In the genomic region with DNA sequence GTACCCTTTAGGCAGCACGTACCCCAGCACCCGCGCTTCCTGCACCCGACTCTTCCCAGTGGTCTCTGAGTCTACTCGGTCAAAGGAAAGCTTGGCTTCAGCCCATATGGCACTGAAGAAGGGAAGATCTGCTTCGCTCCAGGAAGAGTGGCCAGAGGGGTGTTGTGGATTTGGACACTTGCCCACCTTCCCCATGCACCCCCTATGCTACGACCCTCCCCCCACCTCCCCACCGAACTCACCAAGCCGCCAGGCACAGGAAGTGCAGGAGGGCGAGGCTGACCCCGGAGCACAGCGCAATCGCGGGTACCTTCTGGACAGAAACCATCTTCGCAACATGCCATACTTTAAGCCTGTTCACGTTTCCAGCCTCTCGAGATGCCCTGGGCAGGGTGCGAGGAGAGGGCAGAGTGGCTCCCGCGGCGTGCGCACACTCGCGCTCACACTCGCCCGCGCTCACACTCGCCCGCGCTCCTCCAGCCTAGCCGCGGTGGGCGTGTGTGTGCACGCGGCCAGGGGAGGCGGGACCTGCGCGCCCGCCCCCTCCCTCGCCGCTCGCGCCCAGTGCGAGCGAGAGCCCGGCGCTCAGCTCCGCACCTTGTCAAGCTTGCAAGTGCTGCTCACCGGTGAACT, we compare ENCODE assay signal across 8 mouse cellular contexts. TPM values are rescaled to one million over a fixed set of nuclear protein-coding genes. Genes with fewer than 3 reads are reported as not detected.
DNase-seq lines count a peak whose midpoint lies in the region; ATAC-seq and TF ChIP-seq lines count a peak whose summit lies in the region.

Gabrb1 (plus strand) TSS at position 632 of the 633 bp plus-strand sequence.

- H3K9me3 ChIP-seq in heart, embryonic 13.5 days, result no peaks in the 10 kb centered on the region
- no peaks in the 10 kb centered on the region for H3K9me3 ChIP-seq in liver, postnatal 0 days (ENCODE audit: low read length)

- H3K27me3 ChIP-seq in heart, embryonic 13.5 days (replicated peaks), result peaks cover 16% of the 10 kb centered on the region
- H3K27me3 ChIP-seq in liver, postnatal 0 days (ENCODE audit: insufficient read depth, low read length), result peaks cover 21% of the 10 kb centered on the region

- no peak for TF ChIP-seq POLR2A in olfactory bulb, adult 2 months (IDR thresholded peaks at IDR 0.05; ENCODE audit: insufficient read depth, low read depth, low read length)

- peak; percentile 66; the same call in 1 of the 2 replicates for ATAC-seq in heart, embryonic 13.5 days (ENCODE audit: extremely low read depth, insufficient number of reproducible peaks, low FRiP score, low TSS enrichment)
- peak; percentile 23; the same call in 1 of the 2 replicates for ATAC-seq in liver, postnatal 0 days

- TF ChIP-seq EP300 in liver, postnatal 0 days (IDR thresholded peaks at IDR 0.05; ENCODE audit: low read depth), result no peak

- intact Hi-C loops in gastrocnemius, adult 2 months (cut with DNase I), result no loop called here
- intact Hi-C loops in gastrocnemius, postnatal 36 days (cut with DNase I), result no loop called here

- peak; percentile 25 for DNase-seq in gastrocnemius, adult 2 months
- DNase-seq in gastrocnemius, postnatal 36 days, result no peak
- peak; percentile 29 to 43 for DNase-seq in cerebellum, postnatal 4 days (ENCODE audit: low spot score in 2 of 2)
- peak; percentile 36 to 51 for DNase-seq in kidney, postnatal 4 days
- DNase-seq in liver, postnatal 0 days, result peak; percentile 14
- DNase-seq in thymus, postnatal 14 days, result no peak

- no peaks in the 10 kb centered on the region for H3K36me3 ChIP-seq in heart, embryonic 13.5 days
- H3K36me3 ChIP-seq in liver, postnatal 0 days (replicated peaks; ENCODE audit: insufficient read depth, low read length), result no peaks in the 10 kb centered on the region

- no peak for TF ChIP-seq CTCF in gastrocnemius, adult 2 months (IDR thresholded peaks at IDR 0.05)
- TF ChIP-seq CTCF in liver, postnatal 0 days (IDR thresholded peaks at IDR 0.05; ENCODE audit: low read depth), result no peak
- no peak for TF ChIP-seq CTCF in olfactory bulb, adult 2 months (IDR thresholded peaks at IDR 0.05; ENCODE audit: insufficient read depth, low read depth, low read length)

- H3K4me2 ChIP-seq in heart, embryonic 13.5 days, result peak within 1 kb of the TSS; percentile 98
- peak within 1 kb of the TSS; percentile 65 for H3K4me2 ChIP-seq in liver, postnatal 0 days (ENCODE audit: low read depth, low read length)

- H3K4me3 ChIP-seq in gastrocnemius, adult 2 months, result peak within 1 kb of the TSS; percentile 71
- H3K4me3 ChIP-seq in heart, embryonic 13.5 days, result peak within 1 kb of the TSS; percentile 70
- H3K4me3 ChIP-seq in liver, postnatal 0 days (ENCODE audit: low read depth, low read length), result peak within 1 kb of the TSS; percentile 41
- H3K4me3 ChIP-seq in olfactory bulb, adult 2 months (ENCODE audit: insufficient read depth, low read depth, low read length), result peak within 1 kb of the TSS; percentile 91

- H3K4me1 ChIP-seq in heart, embryonic 13.5 days, result 0 out of 2 replicates have a peak, but pooled peaks cover 3% of the 10 kb centered on the region
- peaks cover 8% of the 10 kb centered on the region for H3K4me1 ChIP-seq in liver, postnatal 0 days (ENCODE audit: insufficient read depth)
- peaks cover 7% of the 10 kb centered on the region for H3K4me1 ChIP-seq in olfactory bulb, adult 2 months (ENCODE audit: control insufficient read depth, insufficient read depth, low read length)

- WGBS in heart, embryonic 13.5 days, result under 1% methylated on average over 49 of the region's 49 CpGs
- 1% methylated on average over 49 of the region's 49 CpGs for WGBS in liver, postnatal 0 days (ENCODE audit: insufficient replicate concordance)
- WGBS in olfactory bulb, adult 2 months, result 1% methylated on average over 48 of the region's 49 CpGs

- peak within 1 kb of the TSS; percentile 75 for H3K9ac ChIP-seq in heart, embryonic 13.5 days
- H3K9ac ChIP-seq in liver, postnatal 0 days (replicated peaks), result no peak within 1 kb of the TSS

- H3K27ac ChIP-seq in gastrocnemius, adult 2 months, result no peak within 1 kb of the TSS
- H3K27ac ChIP-seq in heart, embryonic 13.5 days (replicated peaks), result no peak within 1 kb of the TSS
- no peak within 1 kb of the TSS for H3K27ac ChIP-seq in liver, postnatal 0 days (ENCODE audit: low read depth)
- H3K27ac ChIP-seq in olfactory bulb, adult 2 months (ENCODE audit: insufficient read depth, low read depth, low read length), result peak within 1 kb of the TSS; percentile 73

RNA-seq across cellular contexts. Expression of gene Gabrb1, which starts in this region (rescaled TPM):
- total RNA-seq in gastrocnemius, adult 2 months (2021), result under 1 TPM in 1 of 2 experiments, not detected in 1; 0.03 TPM
- total RNA-seq in gastrocnemius, postnatal 36 days (2021), result not detected
- 1.3 and 1.4 TPM in 2 replicates for polyA plus RNA-seq in heart, embryonic 13.5 days (2015; fragmentation: Nextera tagmentation; extraction: Ambion mirVana)
- not detected in 2 replicates for polyA plus RNA-seq in liver, postnatal 0 days (2015; fragmentation: Nextera tagmentation; extraction: Ambion mirVana)
- polyA plus RNA-seq in olfactory bulb, adult 2 months (2012; ENCODE audit: insufficient read depth, insufficient read length, low replicate concordance, missing spikeins), result 22.0 and 33.2 TPM in 2 replicates

Comparison
In these comparisons a context has a peak if more than half of its experiments do, and no peak if none do; other contexts are left out.
1. Peak in DNase-seq and H3K4me3 ChIP-seq in gastrocnemius, adult 2 months; RNA of the gene not detected or under 1 TPM.
2. Peak in DNase-seq, ATAC-seq, H3K4me3 ChIP-seq and H3K4me2 ChIP-seq in liver, postnatal 0 days; RNA of the gene not detected or under 1 TPM.
3. DNase-seq: peak in cerebellum, postnatal 4 days (2 of 2) and kidney, postnatal 4 days (2 of 2); none in gastrocnemius, postnatal 36 days (0 of 2) and thymus, postnatal 14 days (single experiment).
4. H3K4me3 ChIP-seq: peak in every context shown above with its lines; median percentile 91 in olfactory bulb, adult 2 months; 71 in gastrocnemius, adult 2 months; 70 in heart, embryonic 13.5 days; 41 in liver, postnatal 0 days.